Mouse (Mus musculus) hindbrain, embryonic 13.5 days (tissue): Measurements from ENCODE around the gene Pla2g1b. TPM values are rescaled to one million over a fixed set of nuclear protein-coding genes. Genes with fewer than 3 reads are reported as not detected.

ENCODE experiments used
- ATAC-seq: fragments of 200-750 bp; cut with Nextera tagmentation; 2 replicates; pipeline ENCODE4 v1.8.0; 2017; ENCODE audit warnings: moderate TSS enrichment; ENCODE audit not compliant: low FRiP score
- H3K27ac ChIP-seq: fragments of 300-500 bp; sonication (generic); 2 replicates; pipeline ENCODE4 v1.5.1; 2015; ENCODE audit warnings: inconsistent platforms, mild to moderate bottlenecking, moderate library complexity
- H3K27me3 ChIP-seq: fragments of 300-500 bp; sonication (generic); 2 replicates; pipeline ENCODE4 v1.6.1; 2015; ENCODE audit warnings: mild to moderate bottlenecking, inconsistent platforms
- H3K36me3 ChIP-seq: fragments of 300-500 bp; sonication (generic); 2 replicates; pipeline ENCODE4 v1.6.1; 2015; ENCODE audit warnings: mild to moderate bottlenecking, inconsistent platforms
- H3K4me1 ChIP-seq: fragments of 300-500 bp; sonication (generic); replicated peaks from 2 replicates; pipeline ENCODE4 v1.6.1; 2015; ENCODE audit warnings: inconsistent platforms
- H3K4me2 ChIP-seq: fragments of 300-500 bp; sonication (generic); 2 replicates; pipeline ENCODE4 v1.6.1; 2015; ENCODE audit warnings: inconsistent platforms, mild to moderate bottlenecking, moderate library complexity
- H3K4me3 ChIP-seq: fragments of 300-500 bp; sonication (generic); 2 replicates; pipeline ENCODE4 v1.5.1; 2015; ENCODE audit warnings: mild to moderate bottlenecking, inconsistent platforms
- H3K9ac ChIP-seq: fragments of 300-500 bp; sonication (generic); 2 replicates; pipeline ENCODE4 v1.6.1; 2015; ENCODE audit warnings: mild to moderate bottlenecking, inconsistent platforms
- H3K9me3 ChIP-seq: fragments of 300-500 bp; sonication (generic); 2 replicates; pipeline ENCODE4 v1.6.1; 2016; ENCODE audit warnings: inconsistent platforms
- WGBS: fragments of 180-500 bp; shearing (Covaris S2); methylation state at CpG from one replicate; pipeline ENCODE4 v1.1.7; 2015; 5-methylcytosine and 5-hydroxymethylcytosine counted together
- polyA plus RNA-seq: library from polyadenylated mRNA; unstranded; fragments of >200 nt; fragmentation: Nextera tagmentation; extraction: Ambion mirVana; gene quantifications from 2 replicates; pipeline ENCODE4 v1.2.1, GENCODE M21; 2015

Gene Pla2g1b
- polyA plus RNA-seq, 1 experiment from 2014 or later = not detected

GRCm38 (mm10) chr5:115479561-115479960 is 13.5 kb downstream of the Pla2g1b start:
- H3K4me2 ChIP-seq = no peak overlapping the region
- ATAC-seq = no peak
- no peak overlapping the region for H3K27ac ChIP-seq
- no peaks in the 10 kb centered on the region for H3K9me3 ChIP-seq
- H3K4me3 ChIP-seq = no peak overlapping the region
- H3K9ac ChIP-seq = 0 out of 2 replicates have a peak overlapping the region, but pooled peaks have one; percentile 61
- H3K36me3 ChIP-seq = peaks cover 11% of the 10 kb centered on the region
- peaks cover 26% of the 10 kb centered on the region for H3K27me3 ChIP-seq
- 39% methylated on average over 15 of the region's 15 CpGs for WGBS
- peaks cover 38% of the 10 kb centered on the region for H3K4me1 ChIP-seq

- Histone ChIP-seq H3K9me3 (no peaks in the 10 kb centered on the region), H3K4me3 (peak overlapping the region; percentile 24), H3K4me2 (peak overlapping the region; percentile 47), H3K27ac (no peak overlapping the region), H3K36me3 (peaks cover 11% of the 10 kb centered on the region), H3K4me1 (peaks cover 43% of the 10 kb centered on the region), H3K9ac (peak overlapping the region; percentile 61), H3K27me3 (peaks cover 26% of the 10 kb centered on the region)
- no peak for ATAC-seq
- WGBS = 13% methylated on average over 27 of the region's 27 CpGs
Measured at GRCm38 (mm10) chr5:115480101-115480500, 14.0 kb downstream of the Pla2g1b start.

- Histone ChIP-seq H3K36me3 (peaks cover 4% of the 10 kb centered on the region; the same call in 1 of the 2 replicates), H3K4me1 (peaks cover 35% of the 10 kb centered on the region), H3K27ac (no peak overlapping the region), H3K9me3 (no peaks in the 10 kb centered on the region), H3K4me2 (peak overlapping the region; percentile 48), H3K27me3 (peaks cover 26% of the 10 kb centered on the region), H3K4me3 (peak overlapping the region; percentile 20), H3K9ac (peak overlapping the region; percentile 60)
- WGBS = 23% methylated on average over 38 of the region's 38 CpGs
- no peak for ATAC-seq
Measured at GRCm38 (mm10) chr5:115482390-115483265, 16.6 kb downstream of the Pla2g1b start.

GRCm38 (mm10) chr5:115483385-115483784 is 17.3 kb downstream of the Pla2g1b start:
- Histone ChIP-seq H3K27me3 (peaks cover 26% of the 10 kb centered on the region), H3K4me3 (no peak overlapping the region), H3K4me2 (peak overlapping the region; percentile 62; the same call in 1 of the 2 replicates), H3K9ac (no peak overlapping the region; the same call in 1 of the 2 replicates), H3K9me3 (no peaks in the 10 kb centered on the region), H3K4me1 (peaks cover 35% of the 10 kb centered on the region), H3K36me3 (0 out of 2 replicates have a peak, but pooled peaks cover 3% of the 10 kb centered on the region), H3K27ac (no peak overlapping the region)
- ATAC-seq = no peak
- 31% methylated on average over 6 of the region's 6 CpGs for WGBS

GRCm38 (mm10) chr5:115483947-115484920 is 18.2 kb downstream of the Pla2g1b start, which contains the start of gene Sirt4:
Sirt4 (minus strand) TSS chr5:115484725.
- Histone ChIP-seq H3K36me3 (0 out of 2 replicates have a peak, but pooled peaks cover 2% of the 10 kb centered on the region), H3K4me1 (peaks cover 35% of the 10 kb centered on the region), H3K4me2 (peak within 1 kb of the TSS; percentile 62), H3K9me3 (no peaks in the 10 kb centered on the region), H3K4me3 (peak within 1 kb of the TSS; percentile 47), H3K27ac (peak within 1 kb of the TSS; percentile 84), H3K27me3 (peaks cover 26% of the 10 kb centered on the region), H3K9ac (peak within 1 kb of the TSS; percentile 74)
- ATAC-seq = peak; percentile 87
- WGBS = 9% methylated on average over 30 of the region's 30 CpGs

GRCm38 (mm10) chr5:115484996-115485395 is 18.9 kb downstream of the Pla2g1b start:
- WGBS = 71% methylated on average over 5 of the region's 5 CpGs
- no peak for ATAC-seq
- H3K27ac ChIP-seq = peak overlapping the region; percentile 84; the same call in 1 of the 2 replicates

GRCm38 (mm10) chr5:115485489-115486205 is 19.6 kb downstream of the Pla2g1b start:
- H3K4me2 ChIP-seq = no peak overlapping the region
- no peak overlapping the region for H3K9ac ChIP-seq
- H3K4me3 ChIP-seq = no peak overlapping the region
- peaks cover 20% of the 10 kb centered on the region for H3K27me3 ChIP-seq
- H3K4me1 ChIP-seq = peaks cover 32% of the 10 kb centered on the region
- no peaks in the 10 kb centered on the region for H3K9me3 ChIP-seq
- WGBS = 87% methylated on average over 18 of the region's 18 CpGs
- ATAC-seq = no peak
- H3K27ac ChIP-seq = no peak overlapping the region
- no peaks in the 10 kb centered on the region for H3K36me3 ChIP-seq

More at GRCm38 (mm10) chr5:115484996-115485395, 18.9 kb downstream of the Pla2g1b start:
- Histone ChIP-seq H3K9me3 (no peaks in the 10 kb centered on the region), H3K9ac (peak overlapping the region; percentile 74; the same call in 1 of the 2 replicates), H3K36me3 (no peaks in the 10 kb centered on the region), H3K4me3 (peak overlapping the region; percentile 47), H3K27me3 (peaks cover 24% of the 10 kb centered on the region), H3K4me1 (peaks cover 34% of the 10 kb centered on the region), H3K4me2 (peak overlapping the region; percentile 62)

GRCm38 (mm10) chr5:115486726-115487125 is 20.7 kb downstream of the Pla2g1b start:
- H3K27ac ChIP-seq = no peak overlapping the region
- no peak for ATAC-seq
- no peak overlapping the region for H3K9ac ChIP-seq
- no peak overlapping the region for H3K4me3 ChIP-seq
- H3K9me3 ChIP-seq = no peaks in the 10 kb centered on the region
- H3K4me2 ChIP-seq = no peak overlapping the region
- peaks cover 10% of the 10 kb centered on the region for H3K27me3 ChIP-seq
- no peaks in the 10 kb centered on the region for H3K36me3 ChIP-seq
- 57% methylated on average over 4 of the region's 4 CpGs for WGBS
- H3K4me1 ChIP-seq = peaks cover 39% of the 10 kb centered on the region

- no peak for ATAC-seq
- Histone ChIP-seq H3K9me3 (no peaks in the 10 kb centered on the region), H3K4me2 (no peak overlapping the region)
Measured at GRCm38 (mm10) chr5:115487353-115487752, 21.3 kb downstream of the Pla2g1b start.

GRCm38 (mm10) chr5:115487942-115488580 is 22.0 kb downstream of the Pla2g1b start:
- no peaks in the 10 kb centered on the region for H3K27me3 ChIP-seq
- ATAC-seq = no peak
- 79% methylated on average over 9 of the region's 9 CpGs for WGBS
- peak overlapping the region; percentile 70; the same call in 1 of the 2 replicates for H3K4me2 ChIP-seq
- H3K4me1 ChIP-seq = peaks cover 32% of the 10 kb centered on the region
- H3K36me3 ChIP-seq = no peaks in the 10 kb centered on the region
- H3K9ac ChIP-seq = peak overlapping the region; percentile 74; the same call in 1 of the 2 replicates
- H3K4me3 ChIP-seq = no peak overlapping the region
- no peak overlapping the region for H3K27ac ChIP-seq
- H3K9me3 ChIP-seq = no peaks in the 10 kb centered on the region

More at GRCm38 (mm10) chr5:115487353-115487752, 21.3 kb downstream of the Pla2g1b start:
- Histone ChIP-seq H3K4me3 (no peak overlapping the region), H3K36me3 (no peaks in the 10 kb centered on the region), H3K9ac (no peak overlapping the region), H3K27me3 (peaks cover 5% of the 10 kb centered on the region), H3K4me1 (peaks cover 39% of the 10 kb centered on the region), H3K27ac (no peak overlapping the region)
- WGBS = 84% methylated on average over 8 of the region's 8 CpGs
